Mouse (Mus musculus) midbrain, postnatal 0 days (tissue): Measurements from ENCODE around the gene Timm23. TPM values are rescaled to one million over a fixed set of nuclear protein-coding genes. Genes with fewer than 3 reads are reported as not detected.

ENCODE experiments used
- ATAC-seq: fragments of 200-750 bp; cut with Nextera tagmentation; 2 replicates; pipeline ENCODE4 v1.8.0; 2017; ENCODE audit warnings: moderate number of reproducible peaks, mild to moderate bottlenecking, moderate TSS enrichment, moderate library complexity; ENCODE audit not compliant: low FRiP score
- DNase-seq: peaks from one replicate; pipeline ENCODE4 v3.0.0-alpha.2; 2015; ENCODE audit warnings: low spot score
- H3K27ac ChIP-seq: fragments of 300-500 bp; sonication (generic); 2 replicates; pipeline ENCODE4 v1.5.1; 2014; ENCODE audit warnings: low read depth, mild to moderate bottlenecking, low read length, mixed read lengths
- H3K27me3 ChIP-seq: fragments of 300-500 bp; sonication (generic); 2 replicates; pipeline ENCODE4 v1.6.1; 2014; ENCODE audit warnings: low read length, control low read depth, mixed read lengths; ENCODE audit not compliant: insufficient read depth
- H3K36me3 ChIP-seq: fragments of 300-500 bp; sonication (generic); 2 replicates; pipeline ENCODE4 v1.6.1; 2014; ENCODE audit warnings: low read length, control low read depth, mixed read lengths; ENCODE audit not compliant: insufficient read depth
- H3K4me1 ChIP-seq: fragments of 300-500 bp; sonication (generic); 2 replicates; pipeline ENCODE4 v1.6.1; 2014; ENCODE audit warnings: mild to moderate bottlenecking, control low read depth, antibody characterized with exemption, low read length, mixed read lengths; ENCODE audit not compliant: insufficient read depth
- H3K4me2 ChIP-seq: fragments of 300-500 bp; sonication (generic); 2 replicates; pipeline ENCODE4 v1.6.1; 2014; ENCODE audit warnings: low read depth, mild to moderate bottlenecking, low read length, mixed read lengths; ENCODE audit not compliant: poor library complexity, severe bottlenecking
- H3K4me3 ChIP-seq: fragments of 300-500 bp; sonication (generic); 2 replicates; pipeline ENCODE4 v1.5.1; 2014; ENCODE audit warnings: low read depth, mild to moderate bottlenecking, low read length, moderate library complexity
- H3K9ac ChIP-seq: fragments of 300-500 bp; sonication (generic); replicated peaks from 2 replicates; pipeline ENCODE4 v1.6.1; 2014; ENCODE audit warnings: mild to moderate bottlenecking, low read length, moderate library complexity, mixed read lengths; ENCODE audit not compliant: poor library complexity, severe bottlenecking
- H3K9me3 ChIP-seq: fragments of 300-500 bp; sonication (generic); 2 replicates; pipeline ENCODE4 v1.6.1; 2016; ENCODE audit warnings: low read length, control low read depth
- CTCF ChIP-seq: IDR thresholded peaks from 2 replicates; pipeline ENCODE4 v1.5.1; 2016; ENCODE audit warnings: antibody characterized with exemption, mild to moderate bottlenecking
- WGBS: fragments of 180-500 bp; shearing (Covaris S2); extraction: QIAGEN DNeasy Blood & Tissue Kit; methylation state at CpG from one replicate; pipeline ENCODE4 v1.1.7; 2014; 5-methylcytosine and 5-hydroxymethylcytosine counted together
- polyA plus RNA-seq: library from polyadenylated mRNA; unstranded; fragments of >200 nt; fragmentation: Nextera tagmentation; extraction: Ambion mirVana; gene quantifications from 2 replicates; pipeline ENCODE4 v1.2.1, GENCODE M21; 2015
- total RNA-seq: library from RNA; depleted of rRNA; stranded (reverse); fragments of >200 nt; gene quantifications from 2 replicates; pipeline ENCODE4 v1.2.3, GENCODE M21; 2014

Gene Timm23
- total and polyA plus RNA-seq, 2 experiments from 2014 or later: 107 to 242 TPM

DNA sequence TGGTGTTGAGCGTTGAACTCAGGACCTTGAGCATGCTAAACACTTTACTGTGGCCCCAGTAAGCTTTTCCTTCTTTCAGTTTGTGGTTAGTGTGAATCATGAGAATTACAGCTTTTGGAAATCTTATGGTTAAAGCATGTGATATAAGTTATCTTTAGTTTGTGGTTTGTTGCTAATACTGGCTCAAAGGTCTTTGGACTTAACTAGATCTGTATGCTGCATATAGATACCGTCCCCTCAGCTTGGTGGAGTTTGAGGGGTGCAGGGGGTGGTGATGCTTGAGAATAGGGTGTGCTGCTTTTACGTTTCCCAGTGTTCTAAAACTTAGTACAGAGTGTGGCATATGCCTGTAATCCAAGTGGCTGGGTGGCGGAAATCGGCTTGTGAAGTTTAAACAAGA lies 34.4 kb downstream of the Timm23 start:
- no peak for TF ChIP-seq CTCF
- Histone ChIP-seq H3K4me2 (no peak overlapping the region), H3K27ac (no peak overlapping the region), H3K4me3 (no peak overlapping the region), H3K9ac (no peak overlapping the region), H3K9me3 (no peaks in the 10 kb centered on the region), H3K27me3 (no peaks in the 10 kb centered on the region), H3K36me3 (0 out of 2 replicates have a peak, but pooled peaks cover 4% of the 10 kb centered on the region), H3K4me1 (peaks cover 5% of the 10 kb centered on the region; the same call in 1 of the 2 replicates)
- ATAC-seq (no peak), DNase-seq (no peak)
- 91% methylated on average over 5 of the region's 5 CpGs for WGBS

DNA sequence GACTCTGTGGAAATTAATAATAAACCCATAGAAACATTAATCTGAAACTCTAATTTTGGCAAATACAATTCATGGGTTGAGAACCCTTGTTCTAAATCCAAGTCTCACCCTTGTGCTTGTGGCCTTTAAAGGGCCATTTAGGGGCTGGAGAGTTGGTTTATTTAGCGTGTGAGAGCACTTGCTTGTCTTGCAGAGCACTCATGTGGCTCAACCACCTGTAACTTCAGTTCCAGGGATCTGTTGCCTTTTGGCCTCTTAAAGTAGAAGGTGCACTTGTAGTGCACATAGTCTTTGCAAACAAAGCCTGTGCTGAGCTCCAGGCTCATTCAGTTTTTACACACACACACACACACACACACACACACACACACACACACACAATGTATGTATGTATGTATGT lies 34.9 kb downstream of the Timm23 start:
- Histone ChIP-seq H3K4me1 (peaks cover 5% of the 10 kb centered on the region; the same call in 1 of the 2 replicates), H3K27me3 (no peaks in the 10 kb centered on the region), H3K4me2 (no peak overlapping the region), H3K36me3 (0 out of 2 replicates have a peak, but pooled peaks cover 4% of the 10 kb centered on the region), H3K4me3 (no peak overlapping the region), H3K27ac (no peak overlapping the region), H3K9me3 (no peaks in the 10 kb centered on the region), H3K9ac (no peak overlapping the region)
- no peak for TF ChIP-seq CTCF
- no peak for DNase-seq
- WGBS: 79% methylated on average over 1 of the region's 1 CpGs
- ATAC-seq: no peak

DNA sequence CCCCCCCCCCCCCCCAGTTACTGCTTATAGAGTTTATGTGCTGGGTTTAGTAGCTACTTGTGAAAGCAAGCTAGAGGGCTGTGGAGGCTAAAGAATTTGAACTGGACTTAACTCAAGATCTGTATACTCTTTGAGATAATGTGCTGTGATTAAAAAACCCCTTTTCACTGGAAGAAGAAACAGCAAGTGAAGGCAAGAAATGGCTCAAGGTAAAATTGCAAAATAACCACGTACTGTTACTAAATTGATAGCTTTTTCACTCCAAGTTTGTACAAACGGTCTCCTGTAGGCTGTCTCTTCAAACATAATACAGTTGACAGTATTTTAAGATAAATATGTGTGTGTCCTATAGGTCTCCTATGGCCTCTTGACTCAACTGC lies 35.6 kb downstream of the Timm23 start:
- Histone ChIP-seq H3K9ac (no peak overlapping the region), H3K27me3 (no peaks in the 10 kb centered on the region), H3K4me3 (peak overlapping the region; percentile 40; the same call in 1 of the 2 replicates), H3K27ac (no peak overlapping the region), H3K4me1 (peaks cover 5% of the 10 kb centered on the region; the same call in 1 of the 2 replicates), H3K36me3 (0 out of 2 replicates have a peak, but pooled peaks cover 3% of the 10 kb centered on the region), H3K4me2 (peak overlapping the region; percentile 83), H3K9me3 (no peaks in the 10 kb centered on the region)
- WGBS: 81% methylated on average over 2 of the region's 2 CpGs
- ATAC-seq (no peak), DNase-seq (no peak)
- no peak for TF ChIP-seq CTCF

DNA sequence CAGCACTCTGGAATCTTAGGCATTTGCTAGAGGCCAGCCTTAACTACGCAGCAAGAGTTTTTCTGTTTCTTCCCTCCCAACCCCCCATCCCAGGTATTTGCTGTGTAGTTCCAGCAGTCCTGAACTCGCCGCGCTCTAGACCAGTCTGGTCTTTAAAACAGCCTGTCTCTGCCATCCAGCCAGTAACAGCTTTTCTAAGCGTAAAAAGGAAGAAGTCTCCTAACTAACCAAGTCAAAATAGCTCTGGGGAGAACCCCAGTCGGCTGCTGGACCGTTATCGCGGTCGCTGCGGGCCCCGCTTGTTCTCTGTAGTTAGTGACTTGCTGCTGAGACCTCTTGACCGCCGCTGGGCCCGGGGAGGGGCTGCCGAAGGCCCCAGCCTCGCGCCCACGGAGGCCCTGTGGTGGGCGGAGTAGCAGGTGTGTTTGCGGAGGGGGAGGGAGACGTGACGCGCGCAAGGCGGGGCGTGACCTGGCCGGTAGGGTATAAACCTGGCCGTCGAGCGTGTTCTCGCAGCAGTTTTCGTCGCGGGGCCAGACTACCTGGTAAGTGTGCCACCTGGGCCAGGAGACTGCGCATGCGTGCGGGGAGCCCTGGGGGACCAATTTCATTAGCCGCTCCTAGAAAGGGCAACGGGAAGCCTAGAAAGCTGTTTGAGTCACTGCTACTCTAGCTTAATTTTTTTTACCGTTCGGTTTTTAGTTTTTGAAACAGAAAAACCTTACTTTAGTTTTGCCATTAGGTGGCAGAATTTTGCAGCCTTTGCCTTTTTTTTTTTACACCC lies 36.2 kb downstream of the Timm23 start:
- H3K27ac ChIP-seq: 0 out of 2 replicates have a peak overlapping the region, but pooled peaks have one; percentile 43
- H3K36me3 ChIP-seq: no peaks in the 10 kb centered on the region
- 2% methylated on average over 39 of the region's 42 CpGs for WGBS
- ATAC-seq: peak; percentile 47; the same call in 1 of the 2 replicates
- peak overlapping the region; percentile 83 for H3K4me2 ChIP-seq
- DNase-seq: peak; percentile 73
- H3K9ac ChIP-seq: peak overlapping the region; percentile 42
- H3K9me3 ChIP-seq: no peaks in the 10 kb centered on the region
- TF ChIP-seq CTCF: peak; percentile 47
- H3K27me3 ChIP-seq: no peaks in the 10 kb centered on the region
- peaks cover 11% of the 10 kb centered on the region; the same call in 1 of the 2 replicates for H3K4me1 ChIP-seq
- H3K4me3 ChIP-seq: peak overlapping the region; percentile 40

DNA sequence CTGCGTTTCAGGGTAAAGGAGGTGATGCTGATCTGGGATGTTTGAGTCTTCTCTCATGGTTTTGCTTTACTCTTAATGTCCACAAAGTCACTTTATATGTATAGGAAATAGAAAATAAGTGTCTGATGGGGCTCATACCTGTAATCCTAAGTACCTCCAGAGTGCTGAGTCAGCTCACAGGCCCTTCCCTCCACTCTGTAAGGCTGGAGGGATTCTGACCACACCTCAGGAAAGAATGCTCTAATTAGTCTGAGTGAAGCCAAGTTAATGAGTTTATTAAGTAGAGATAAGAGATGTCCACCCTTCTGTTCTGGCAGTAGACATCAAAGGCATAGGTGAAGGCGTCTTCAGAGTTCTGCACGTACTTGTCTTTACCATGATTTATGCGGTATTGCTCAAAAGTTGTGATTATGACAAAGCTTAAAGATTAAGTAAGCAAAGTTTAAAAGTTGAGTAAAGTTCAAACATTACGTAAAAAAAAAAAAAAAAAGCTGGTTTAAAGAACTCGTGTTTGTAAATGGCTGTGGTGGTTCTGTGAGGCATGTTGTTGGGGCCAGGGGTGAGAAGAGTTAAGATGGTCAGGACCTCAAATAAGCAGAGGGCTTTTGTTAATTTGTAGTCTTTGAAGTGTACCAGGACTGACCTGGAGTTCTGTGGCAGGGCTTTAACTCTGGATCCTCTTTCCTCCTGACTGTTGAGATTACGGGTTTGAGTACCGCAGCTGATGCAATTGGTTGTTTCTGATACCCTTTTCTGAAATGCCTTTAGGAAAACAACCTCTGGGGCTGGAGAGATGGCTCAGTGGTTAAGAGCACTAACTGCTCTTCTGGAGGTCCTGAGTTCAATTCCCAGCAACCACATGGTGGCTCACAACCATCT lies 37.3 kb downstream of the Timm23 start:
- no peak for TF ChIP-seq CTCF
- Histone ChIP-seq H3K27ac (no peak overlapping the region), H3K4me3 (no peak overlapping the region), H3K27me3 (no peaks in the 10 kb centered on the region), H3K9ac (no peak overlapping the region), H3K36me3 (no peaks in the 10 kb centered on the region), H3K9me3 (no peaks in the 10 kb centered on the region), H3K4me2 (no peak overlapping the region), H3K4me1 (peaks cover 12% of the 10 kb centered on the region; the same call in 1 of the 2 replicates)
- 91% methylated on average over 8 of the region's 8 CpGs for WGBS
- DNase-seq (no peak), ATAC-seq (no peak)
